Mouse (Mus musculus) lung, adult 2 months (tissue): Measurements from ENCODE around the gene Ttc41. TPM values are rescaled to one million over a fixed set of nuclear protein-coding genes. Genes with fewer than 3 reads are reported as not detected.

Experiments
- DNase-seq: peaks from one replicate; pipeline ENCODE4 v3.0.0; 2022
- H3K4me1 ChIP-seq: fragments of 200-500 bp; 2 replicates; pipeline ENCODE4 v1.6.1; 2011; ENCODE audit warnings: low read length; ENCODE audit not compliant: control insufficient read depth, insufficient read depth
- H3K4me3 ChIP-seq: fragments of 200-500 bp; replicated peaks from 2 replicates; pipeline ENCODE3; 2011; ENCODE audit warnings: low read depth, mild to moderate bottlenecking, control low read depth, low read length; ENCODE audit errors: extremely low read depth
- CTCF ChIP-seq: fragments of 200-500 bp; IDR thresholded peaks from 2 replicates; pipeline ENCODE4 v1.5.1; 2011; ENCODE audit warnings: mild to moderate bottlenecking, low read length, control low read depth; ENCODE audit not compliant: insufficient read depth
- POLR2A ChIP-seq: fragments of 200-500 bp; IDR thresholded peaks from 2 replicates; pipeline ENCODE4 v1.6.1; 2011; ENCODE audit warnings: low read depth, mild to moderate bottlenecking, control low read depth, low read length, borderline replicate concordance; ENCODE audit errors: extremely low read depth
- WGBS: fragments of 180-500 bp; shearing (Covaris S2); methylation state at CpG from one replicate; pipeline ENCODE4 v1.1.7; 2018; 5-methylcytosine and 5-hydroxymethylcytosine counted together
- polyA plus RNA-seq: library from polyadenylated mRNA; depleted of rRNA; stranded (reverse); fragments of >200 nt; gene quantifications from 2 replicates; pipeline ENCODE4 v1.2.3, GENCODE M21; 2012

The Ttc41 gene
- polyA plus RNA-seq, 1 experiment: 1.4 TPM

DNA sequence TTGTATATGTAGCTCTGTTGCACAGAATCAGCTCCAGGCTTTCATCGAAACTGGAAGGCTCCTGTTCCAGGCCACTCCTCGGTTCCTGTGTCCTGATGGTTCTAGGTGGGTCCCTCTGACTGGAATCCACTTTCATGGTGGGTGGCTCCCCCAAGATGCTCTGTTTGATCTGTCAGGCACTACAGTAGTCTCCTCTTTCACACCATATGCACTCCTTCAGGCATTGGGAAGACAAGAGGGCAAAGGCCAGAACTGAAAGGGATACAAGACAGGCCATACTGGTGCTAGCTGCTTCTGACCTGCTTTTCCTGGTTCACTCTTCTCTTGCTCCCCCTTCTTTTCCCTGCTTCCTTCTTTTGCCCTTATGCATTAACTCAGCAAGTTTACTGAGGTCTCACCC, 37.3 kb downstream of the Ttc41 start:
- DNase-seq: no peak
- TF ChIP-seq CTCF: no peak
- no peak for TF ChIP-seq POLR2A
- no peak overlapping the region for H3K4me3 ChIP-seq
- no peaks in the 10 kb centered on the region for H3K4me1 ChIP-seq
- 88% methylated on average over 2 of the region's 2 CpGs for WGBS

DNA sequence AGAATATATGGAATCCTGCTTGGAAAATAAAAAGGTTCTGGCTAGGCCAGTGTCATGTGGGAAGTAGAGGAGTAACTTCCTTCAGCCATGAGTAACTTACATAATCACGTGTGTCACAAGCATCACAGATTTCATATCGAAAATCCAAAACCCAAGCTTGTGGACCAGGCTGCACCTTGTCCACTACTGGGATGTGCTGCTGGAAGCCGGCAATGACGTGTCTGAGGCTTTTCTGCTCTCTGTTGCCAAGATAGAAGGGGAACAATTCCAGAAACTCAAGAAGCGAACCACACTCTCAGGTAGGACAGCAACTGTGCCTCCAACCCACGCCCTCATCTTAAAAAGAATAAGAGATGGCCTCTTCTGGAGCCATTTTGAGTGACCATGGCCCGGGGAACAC, 38.7 kb downstream of the Ttc41 start:
- Histone ChIP-seq H3K4me3 (no peak overlapping the region), H3K4me1 (no peaks in the 10 kb centered on the region)
- 86% methylated on average over 7 of the region's 7 CpGs for WGBS
- no peak for DNase-seq
- TF ChIP-seq POLR2A (no peak), CTCF (no peak)

DNA sequence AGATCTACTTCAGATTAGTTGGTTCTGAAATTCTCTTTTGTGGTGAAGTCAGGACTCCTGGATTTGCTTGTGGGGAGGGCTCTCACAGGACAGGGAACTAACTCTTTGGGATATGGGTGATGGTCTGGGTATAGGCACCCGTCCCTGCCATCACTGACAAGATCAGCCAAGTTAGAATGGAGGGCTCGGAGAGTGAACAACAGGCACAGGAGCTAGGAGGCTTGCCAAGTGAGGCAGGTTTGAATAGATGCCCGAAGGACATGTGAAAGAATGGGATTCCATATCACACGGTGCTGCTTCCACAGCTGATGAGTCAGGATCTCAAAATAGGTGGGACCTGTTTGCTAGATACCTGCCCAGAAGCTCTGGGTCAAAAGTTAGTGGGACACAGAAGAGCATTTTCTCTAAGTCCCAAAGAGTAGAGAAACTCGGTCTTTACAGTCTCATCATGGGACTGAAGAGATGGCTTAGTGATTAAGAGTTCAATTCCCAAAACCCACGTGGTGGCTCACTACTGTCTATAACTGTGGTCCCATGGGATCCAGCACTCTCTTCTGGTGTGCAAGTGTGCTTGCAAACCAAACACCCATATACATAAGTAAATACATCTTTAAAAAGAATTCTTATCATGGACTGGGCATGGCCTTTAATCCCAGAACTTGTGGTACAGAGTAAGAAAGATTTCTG, 50.3 kb downstream of the Ttc41 start:
- Histone ChIP-seq H3K4me1 (no peaks in the 10 kb centered on the region), H3K4me3 (no peak overlapping the region)
- TF ChIP-seq POLR2A (no peak), CTCF (no peak)
- WGBS: 78% methylated on average over 6 of the region's 6 CpGs
- DNase-seq: no peak

DNA sequence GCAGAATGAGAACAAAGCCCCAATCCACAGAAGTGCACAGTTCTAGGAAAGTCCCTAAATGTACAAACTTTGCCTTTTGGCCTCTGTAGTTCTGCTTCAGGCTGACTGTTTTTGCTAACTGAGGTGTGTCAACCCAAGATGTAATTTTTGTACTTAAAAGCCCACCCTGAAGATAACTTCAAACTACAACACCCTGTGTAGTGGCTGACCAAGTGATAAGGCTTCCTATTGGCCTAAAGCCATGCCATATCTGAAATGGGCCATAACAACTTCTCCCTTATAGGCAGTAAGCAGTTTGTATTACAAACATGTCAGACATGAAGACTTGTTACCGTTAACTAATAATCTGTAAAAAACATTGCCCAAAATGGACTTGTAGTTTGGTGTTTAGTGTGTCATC, 52.1 kb downstream of the Ttc41 start:
- DNase-seq: no peak
- no peaks in the 10 kb centered on the region for H3K4me1 ChIP-seq
- no peak overlapping the region for H3K4me3 ChIP-seq
- no peak for TF ChIP-seq POLR2A
- WGBS: 94% methylated on average over 1 of the region's 1 CpGs

DNA sequence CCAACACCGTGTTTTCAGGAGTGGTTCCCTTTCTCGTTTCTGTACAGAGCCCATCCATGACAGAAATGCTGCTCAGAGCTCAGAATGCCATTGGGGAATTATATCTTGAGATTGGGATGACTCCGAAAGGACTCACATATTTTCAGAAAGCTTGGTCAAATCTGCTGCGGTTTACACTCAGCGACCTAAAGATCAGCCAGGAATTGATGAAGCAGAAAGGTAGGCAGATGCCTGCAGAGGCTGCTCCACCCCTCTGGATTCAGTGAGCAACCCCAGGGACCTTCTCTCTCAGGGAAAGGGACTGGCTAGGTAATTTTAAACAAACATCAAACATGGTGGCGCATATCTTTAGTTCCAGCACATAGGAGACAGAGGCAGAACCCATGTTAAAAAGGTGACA, 52.6 kb downstream of the Ttc41 start:
- no peak overlapping the region for H3K4me3 ChIP-seq
- DNase-seq: no peak
- H3K4me1 ChIP-seq: no peaks in the 10 kb centered on the region
- no peak for TF ChIP-seq POLR2A
- 87% methylated on average over 6 of the region's 6 CpGs for WGBS

DNA sequence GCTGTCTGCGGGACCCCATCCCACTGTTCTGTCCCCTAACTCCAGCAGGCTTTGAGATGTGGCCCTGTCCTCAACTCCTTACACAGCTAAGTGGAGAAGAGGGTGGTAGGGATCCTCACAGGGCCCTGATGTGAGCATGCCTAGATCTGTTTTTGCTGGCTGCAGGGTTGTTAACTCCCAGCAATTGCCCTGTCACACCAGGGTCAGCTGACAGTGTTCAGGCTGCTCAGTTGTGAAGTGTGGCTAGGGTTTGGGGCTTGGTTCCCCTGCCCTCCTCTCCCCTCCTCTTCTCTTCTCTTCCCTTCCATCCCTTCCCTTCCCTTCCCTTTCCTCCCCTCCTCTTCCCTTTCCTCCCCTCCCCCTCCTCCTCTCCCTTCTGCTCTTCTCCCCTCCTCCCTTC, 55.6 kb downstream of the Ttc41 start:
- H3K4me1 ChIP-seq: no peaks in the 10 kb centered on the region
- DNase-seq: no peak
- no peak overlapping the region for H3K4me3 ChIP-seq
- TF ChIP-seq POLR2A (no peak), CTCF (no peak)
- WGBS: 79% methylated on average over 1 of the region's 1 CpGs

DNA sequence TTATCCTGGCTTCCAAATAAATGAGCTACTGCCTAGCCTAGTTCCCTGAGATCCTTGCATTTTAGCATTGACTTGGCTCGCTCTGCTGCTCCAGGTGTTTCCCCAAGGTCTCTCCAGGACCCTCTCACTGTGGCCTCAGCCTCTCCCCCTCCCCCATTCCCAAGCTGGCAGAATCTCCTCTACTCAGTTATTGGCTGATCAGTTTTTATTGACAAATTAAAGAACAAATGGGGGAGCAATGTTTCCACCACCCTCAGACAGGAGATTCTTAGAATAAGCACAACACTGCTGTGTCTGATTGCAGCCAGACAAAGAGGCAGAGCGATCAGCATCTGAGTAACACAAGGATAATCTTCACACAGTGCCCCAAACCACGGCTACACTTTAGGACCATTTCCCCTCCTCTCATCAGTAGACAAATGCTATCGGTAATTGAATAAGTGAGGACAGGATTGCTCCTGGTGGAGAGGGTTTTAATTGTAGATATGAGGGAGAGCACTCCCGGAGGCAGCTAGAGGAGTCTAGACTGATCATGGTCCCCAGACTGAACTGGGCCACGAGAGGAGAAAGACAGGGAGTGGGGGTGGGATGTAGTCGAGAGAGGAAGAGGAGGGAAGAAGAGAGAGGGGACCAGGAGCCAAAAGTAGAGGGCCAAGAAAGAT, 56.2 kb downstream of the Ttc41 start:
- no peak overlapping the region for H3K4me3 ChIP-seq
- DNase-seq: no peak
- no peaks in the 10 kb centered on the region for H3K4me1 ChIP-seq
- 63% methylated on average over 7 of the region's 7 CpGs for WGBS
- TF ChIP-seq CTCF (no peak), POLR2A (no peak)

DNA sequence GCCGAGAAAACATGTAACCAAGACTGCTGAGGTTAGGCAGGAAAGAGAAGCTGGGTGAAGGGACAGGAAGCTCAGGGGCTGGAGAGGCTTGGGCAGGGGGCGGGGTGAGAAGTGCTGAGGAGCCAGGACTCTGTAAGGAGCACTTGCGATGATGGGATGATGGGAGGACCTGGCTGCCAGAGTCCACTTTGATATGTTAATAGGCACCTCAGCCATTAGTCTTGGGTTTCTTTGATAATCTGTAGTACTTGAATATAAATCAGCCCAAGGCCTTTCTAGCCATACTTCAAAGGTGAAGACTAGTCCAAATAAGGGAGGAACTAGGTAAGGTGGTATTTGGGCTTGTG, 56.7 kb downstream of the Ttc41 start:
- Histone ChIP-seq H3K4me3 (no peak overlapping the region), H3K4me1 (no peaks in the 10 kb centered on the region)
- DNase-seq: no peak
- TF ChIP-seq POLR2A (no peak), CTCF (no peak)
- 60% methylated on average over 3 of the region's 3 CpGs for WGBS

DNA sequence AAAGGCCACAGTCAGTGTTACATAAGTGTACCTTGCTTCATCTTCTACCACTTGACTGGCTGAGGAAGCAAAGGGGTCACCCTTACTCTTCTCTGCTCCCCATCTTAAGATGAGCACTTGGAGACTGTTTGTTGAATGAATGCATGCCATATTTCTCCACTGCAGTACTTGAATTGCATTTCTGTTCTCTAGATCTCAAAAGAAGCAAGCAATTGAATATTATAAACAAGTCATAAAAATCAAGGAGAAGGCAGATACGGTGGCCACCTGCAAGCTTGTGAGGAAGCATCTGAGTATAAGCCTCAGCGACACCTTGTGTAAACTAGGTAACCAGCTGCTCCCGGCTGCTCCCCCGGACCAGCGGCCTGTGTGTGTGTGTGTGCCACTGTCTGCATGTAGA, 58.1 kb downstream of the Ttc41 start, which contains the start of gene Gm49358:
TSS of gene Gm49358 (plus strand) at position 301 of the 400 bp plus-strand sequence.
- Histone ChIP-seq H3K4me1 (no peaks in the 10 kb centered on the region), H3K4me3 (no peak within 1 kb of the TSS)
- WGBS: 83% methylated on average over 5 of the region's 5 CpGs
- DNase-seq: no peak
- TF ChIP-seq CTCF: no peak
- TF ChIP-seq POLR2A: no peak

DNA sequence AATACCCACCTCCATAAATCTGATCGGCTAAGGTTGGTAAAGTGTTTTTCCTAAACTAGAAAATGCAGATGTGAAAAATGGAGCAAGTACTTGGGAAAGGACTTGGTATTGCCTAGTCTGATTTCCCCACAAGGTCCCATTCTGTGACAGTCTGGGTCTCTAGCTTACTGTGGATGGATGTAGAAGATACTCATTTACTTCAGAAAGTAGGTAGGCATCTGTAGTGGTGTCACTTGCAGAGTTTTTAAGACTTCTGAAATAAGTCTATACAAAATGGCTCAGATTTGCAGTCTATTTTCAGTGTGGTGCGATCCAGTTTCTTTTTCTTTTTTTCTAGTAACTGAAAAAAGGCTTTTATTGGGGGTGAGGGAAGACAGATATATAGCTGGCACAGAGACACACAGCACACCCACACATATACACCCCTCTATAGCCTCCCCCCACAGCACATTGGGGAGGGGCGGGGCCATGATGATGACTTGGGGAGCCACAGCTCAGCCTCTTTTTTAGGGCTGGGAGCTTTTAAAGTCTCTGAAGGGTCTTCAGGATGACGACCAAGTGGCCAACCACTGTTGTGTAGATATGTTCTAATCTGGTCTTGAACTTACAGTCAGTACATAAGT, 59.8 kb downstream of the Ttc41 start:
- DNase-seq: no peak
- Histone ChIP-seq H3K4me3 (no peak overlapping the region), H3K4me1 (no peaks in the 10 kb centered on the region)
- 85% methylated on average over 4 of the region's 4 CpGs for WGBS
- TF ChIP-seq POLR2A (no peak), CTCF (no peak)
